ENCODE assay signal across 22 mouse cellular contexts in the genomic region with DNA sequence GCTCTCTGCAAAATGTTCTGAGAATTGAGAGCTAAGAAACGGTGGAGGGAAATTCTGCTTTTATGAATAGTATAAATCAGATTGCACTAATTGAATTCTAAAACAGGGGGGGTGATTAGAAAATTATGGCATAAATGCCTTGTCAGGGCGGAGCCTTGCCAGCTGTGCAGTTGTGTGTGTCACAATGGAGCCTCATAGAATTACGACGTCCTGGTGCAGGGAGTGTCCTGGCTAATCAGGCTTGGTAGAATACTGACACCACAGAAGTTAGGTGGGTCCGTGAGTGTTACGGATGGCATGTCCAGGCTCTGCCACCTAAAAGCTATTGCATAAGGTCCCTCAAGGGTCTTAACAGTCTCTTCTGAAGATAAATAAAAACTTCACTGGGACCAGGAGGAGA. TPM values are rescaled to one million over a fixed set of nuclear protein-coding genes. Genes with fewer than 3 reads are reported as not detected.
DNase-seq lines count a peak whose midpoint lies in the region; ATAC-seq lines count a peak whose summit lies in the region.
"Had no signal": no experiment of that assay in that cellular context is flagged by ENCODE, and none has a peak within 500 bp of the region (broad histone marks: within the 10 kb centered on the region; RNA-seq: fewer than 3 reads in every experiment).

No protein-coding gene starts in this region.

- 58% methylated on average over 6 of the region's 6 CpGs for WGBS in heart, embryonic 12.5 days
- 34% methylated on average over 6 of the region's 6 CpGs for WGBS in neural tube, embryonic 13.5 days

- H3K4me1 ChIP-seq in heart, embryonic 12.5 days (replicated peaks), result peaks cover 38% of the 10 kb centered on the region
- peaks cover 34% of the 10 kb centered on the region for H3K4me1 ChIP-seq in neural tube, embryonic 13.5 days (replicated peaks)

- H3K36me3 ChIP-seq in heart, embryonic 12.5 days, result no peaks in the 10 kb centered on the region
- H3K36me3 ChIP-seq in neural tube, embryonic 13.5 days, result no peaks in the 10 kb centered on the region
- H3K36me3 ChIP-seq: forebrain, embryonic 10.5 days; hindbrain, embryonic 10.5 days; hindbrain, embryonic 13.5 days had no signal

- no peaks in the 10 kb centered on the region for H3K9me3 ChIP-seq in heart, embryonic 12.5 days (replicated peaks)
- no peaks in the 10 kb centered on the region for H3K9me3 ChIP-seq in neural tube, embryonic 13.5 days
- H3K9me3 ChIP-seq: forebrain, embryonic 10.5 days; forebrain, embryonic 13.5 days; hindbrain, embryonic 10.5 days; hindbrain, embryonic 13.5 days had no signal

- H3K4me3 ChIP-seq in heart, embryonic 12.5 days, result no peak overlapping the region
- H3K4me3 ChIP-seq in neural tube, embryonic 13.5 days, result no peak overlapping the region
- H3K4me3 ChIP-seq: forebrain, embryonic 10.5 days; forebrain, embryonic 13.5 days; hindbrain, embryonic 10.5 days; hindbrain, embryonic 13.5 days had no signal

- ATAC-seq in heart, embryonic 12.5 days (ENCODE audit: insufficient number of reproducible peaks, low FRiP score), result no peak
- no peak for ATAC-seq in neural tube, embryonic 13.5 days (ENCODE audit: low read depth)
- ATAC-seq: CD4-positive, CD25-positive, alpha-beta regulatory T cell, adult 4 months; forebrain, embryonic 13.5 days; forebrain, embryonic 16.5 days; hindbrain, embryonic 16.5 days had no signal

- H3K27me3 ChIP-seq in heart, embryonic 12.5 days (replicated peaks), result no peaks in the 10 kb centered on the region
- H3K27me3 ChIP-seq in neural tube, embryonic 13.5 days, result no peaks in the 10 kb centered on the region
- H3K27me3 ChIP-seq: forebrain, embryonic 13.5 days had no signal

- no peak overlapping the region for H3K4me2 ChIP-seq in heart, embryonic 12.5 days
- H3K4me2 ChIP-seq in neural tube, embryonic 13.5 days, result no peak overlapping the region
- H3K4me2 ChIP-seq: forebrain, embryonic 13.5 days; hindbrain, embryonic 13.5 days had no signal

- H3K27ac ChIP-seq in heart, embryonic 12.5 days (ENCODE audit: poor library complexity, severe bottlenecking), result no peak overlapping the region
- H3K27ac ChIP-seq in neural tube, embryonic 13.5 days (replicated peaks), result 0 out of 2 replicates have a peak overlapping the region, but pooled peaks have one; percentile 28
- H3K27ac ChIP-seq: forebrain, embryonic 10.5 days; forebrain, embryonic 13.5 days; hindbrain, embryonic 13.5 days had no signal

- H3K9ac ChIP-seq in heart, embryonic 12.5 days, result no peak overlapping the region
- no peak overlapping the region for H3K9ac ChIP-seq in neural tube, embryonic 13.5 days
- H3K9ac ChIP-seq: forebrain, embryonic 13.5 days; hindbrain, embryonic 13.5 days had no signal

- DNase-seq in heart, adult 11 months, result peak; percentile 45
- DNase-seq in kidney, postnatal 10 days, result peak; percentile 33
- no peak for DNase-seq in kidney, postnatal 25 days
- DNase-seq in neural tube, embryonic 10.5 days (ENCODE audit: extremely low spot score, low spot score), result no peak
- no peak for DNase-seq in spleen, postnatal 4 days (ENCODE audit: low spot score in 2 of 2)
- DNase-seq: adrenal gland, adult 2 months; adrenal gland, postnatal 14 days; B cell, adult 2 months; cerebellum, adult 11 months; cerebellum, adult 2 months; cerebellum, adult 9-11 months; cerebellum, postnatal 25 days; heart, adult 18-20 months had no signal

RNA-seq across cellular contexts. Expression of gene Tanc2, which starts 43.4 kb away (rescaled TPM):
- 24.4 and 26.1 TPM in 2 replicates for polyA plus RNA-seq in heart, embryonic 12.5 days (2016; fragmentation: Nextera tagmentation; extraction: Ambion mirVana)
- 33.8 and 34.9 TPM in 2 replicates for polyA plus RNA-seq in neural tube, embryonic 13.5 days (2015; fragmentation: Nextera tagmentation; extraction: Ambion mirVana)

Comparison
In these comparisons a context has a peak if more than half of its experiments do, and no peak if none do; other contexts are left out.
1. DNase-seq: peak in heart, adult 11 months (single experiment) and kidney, postnatal 10 days (single experiment); none in kidney, postnatal 25 days (0 of 2), neural tube, embryonic 10.5 days (single experiment) and spleen, postnatal 4 days (0 of 2).